Mouse (Mus musculus) cerebellum, adult 18-20 months (tissue): ENCODE data around the gene Bcl2l12.

Experiments used
- DNase-seq, 2 experiments: peaks; one replicate each; pipeline ENCODE4 v3.0.0; 2021

The Bcl2l12 gene

DNA sequence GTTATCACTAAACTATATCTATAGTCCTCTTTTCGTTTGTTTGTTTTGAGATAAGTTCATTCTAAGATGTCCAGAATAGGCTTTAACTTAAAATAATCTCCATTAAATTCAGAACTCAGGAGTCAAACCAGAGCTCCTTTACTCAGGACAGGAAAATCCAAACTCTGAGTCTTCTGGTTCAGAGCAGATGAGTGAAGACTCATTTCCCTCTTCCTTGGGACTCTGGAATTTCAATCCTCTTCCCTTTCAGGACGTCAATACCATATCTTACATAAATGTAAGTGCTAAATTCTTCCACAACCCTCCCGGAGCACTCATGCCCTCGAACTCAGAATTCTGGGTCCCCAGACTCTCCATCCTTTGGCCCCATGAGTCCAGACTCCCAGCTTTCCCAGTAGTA lies 18.2 kb upstream of the Bcl2l12 start:
- no peak for DNase-seq

DNA sequence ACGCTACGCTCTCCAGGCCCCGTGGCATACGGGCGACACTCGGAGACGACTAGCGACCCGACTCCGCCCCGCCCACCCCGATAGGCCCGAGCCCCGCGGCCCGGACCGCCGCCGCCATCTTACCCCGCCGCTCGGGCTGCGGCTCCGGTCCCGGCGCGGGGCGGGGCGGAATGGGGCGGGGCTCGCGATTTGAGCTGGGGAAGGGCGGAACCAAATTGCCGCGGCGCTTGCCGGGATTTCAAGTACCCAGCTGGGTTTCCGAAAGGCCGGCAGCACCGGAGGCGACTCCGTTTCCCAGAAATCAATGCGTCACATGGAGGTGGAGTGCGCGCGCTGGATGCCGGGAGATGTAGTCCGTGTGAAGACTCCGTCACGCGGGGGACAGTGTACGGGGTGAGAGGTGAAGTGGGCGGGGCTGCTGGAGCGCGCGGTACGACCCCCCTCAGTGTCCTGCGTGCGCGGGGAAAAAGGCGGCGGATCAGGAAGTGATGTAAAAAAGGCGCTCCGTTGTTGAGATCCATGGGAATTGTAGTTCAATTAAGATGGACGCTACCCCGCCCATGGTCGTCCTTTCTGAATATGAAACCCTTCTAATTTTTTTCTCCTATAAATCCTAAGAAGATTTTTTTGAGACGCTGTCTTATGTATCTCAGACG lies 17.6 kb upstream of the Bcl2l12 start, which contains the start of gene Scaf1:
Gene Scaf1 (minus strand): TSS at position 407 of the 656 bp plus-strand sequence.
- DNase-seq, result peak; percentile 99 to 100

DNA sequence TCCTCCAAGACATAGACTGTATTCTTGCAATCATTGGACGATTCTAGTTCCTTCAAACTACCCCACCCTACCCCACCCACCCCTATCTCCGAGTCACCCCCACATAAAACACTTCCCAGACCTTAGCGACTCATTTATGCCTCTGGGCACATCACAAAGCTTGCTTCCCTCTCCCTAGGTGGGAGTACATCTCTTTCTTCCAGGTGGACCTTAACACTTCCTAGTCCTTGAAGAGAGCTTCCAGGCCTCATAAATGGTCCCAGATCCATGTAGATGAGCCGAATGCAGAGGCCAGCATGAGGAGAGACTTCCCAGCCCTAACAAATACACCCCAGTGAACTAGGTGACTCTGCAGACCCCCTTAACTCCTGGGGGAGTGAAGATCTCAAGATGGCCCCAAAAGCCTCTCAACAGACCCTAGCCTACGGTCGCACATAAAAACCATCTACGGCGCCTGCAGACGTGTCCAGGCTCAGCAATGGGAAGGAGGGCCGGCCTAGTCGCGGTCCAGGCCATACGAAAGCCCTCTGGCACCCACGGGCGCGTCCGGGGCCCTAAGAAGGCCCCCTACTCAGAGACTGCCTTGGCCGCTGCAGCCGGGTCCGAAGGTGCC lies 16.9 kb upstream of the Bcl2l12 start:
- no peak for DNase-seq

DNA sequence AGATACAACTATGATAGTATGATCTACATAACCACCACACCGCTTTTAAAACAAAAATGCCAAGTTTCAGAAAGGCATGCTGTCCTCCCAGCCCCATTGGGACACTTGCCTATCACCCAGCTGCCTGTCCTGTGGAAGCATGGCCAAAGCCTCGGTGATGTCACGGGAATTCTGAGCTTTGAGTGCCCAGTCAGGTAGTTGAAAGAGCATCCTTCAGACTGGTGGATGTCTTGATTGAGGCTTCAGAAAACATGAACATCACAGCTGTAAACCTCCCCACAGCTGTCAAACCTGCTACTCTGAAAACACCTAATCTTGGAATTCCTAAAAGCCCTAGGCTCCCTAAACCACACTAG lies 15.6 kb upstream of the Bcl2l12 start:
- DNase-seq, result no peak

DNA sequence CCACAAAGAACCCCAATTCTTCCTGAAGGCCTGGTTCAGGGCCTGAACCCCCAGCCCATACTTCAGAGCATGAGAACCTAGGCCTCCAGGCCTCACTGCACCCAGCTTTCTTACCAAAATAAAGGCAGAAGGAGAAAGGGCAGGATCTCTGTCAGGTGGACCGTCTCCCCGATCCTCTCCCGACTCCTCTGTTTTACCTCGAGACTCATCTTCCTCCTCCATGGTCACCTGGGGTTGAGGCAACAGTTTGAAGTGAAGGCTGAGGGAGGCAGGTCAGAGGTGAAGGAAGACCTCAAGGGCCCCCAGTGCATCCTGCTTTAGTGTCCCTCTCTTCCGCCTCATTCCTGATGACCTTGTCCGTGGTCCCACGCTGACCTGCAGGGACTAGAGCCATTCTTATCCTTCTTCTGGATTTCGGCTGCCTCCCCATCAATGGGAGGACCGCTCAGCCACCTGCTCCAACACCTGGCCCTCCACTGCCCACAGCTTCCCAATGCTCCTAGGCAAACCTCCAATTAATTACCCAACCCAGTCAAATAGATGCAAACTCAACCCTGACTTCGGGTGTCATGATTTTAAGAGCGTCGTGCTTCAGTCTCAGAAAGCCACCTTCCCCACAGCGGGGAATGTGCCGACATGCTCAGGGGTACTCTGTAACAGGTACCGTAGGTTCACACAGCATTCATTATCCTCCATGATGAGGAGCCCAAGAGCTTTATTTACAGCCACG lies 15.0 kb upstream of the Bcl2l12 start:
- DNase-seq, result peak in 1 of 2 experiments; percentile 2

DNA sequence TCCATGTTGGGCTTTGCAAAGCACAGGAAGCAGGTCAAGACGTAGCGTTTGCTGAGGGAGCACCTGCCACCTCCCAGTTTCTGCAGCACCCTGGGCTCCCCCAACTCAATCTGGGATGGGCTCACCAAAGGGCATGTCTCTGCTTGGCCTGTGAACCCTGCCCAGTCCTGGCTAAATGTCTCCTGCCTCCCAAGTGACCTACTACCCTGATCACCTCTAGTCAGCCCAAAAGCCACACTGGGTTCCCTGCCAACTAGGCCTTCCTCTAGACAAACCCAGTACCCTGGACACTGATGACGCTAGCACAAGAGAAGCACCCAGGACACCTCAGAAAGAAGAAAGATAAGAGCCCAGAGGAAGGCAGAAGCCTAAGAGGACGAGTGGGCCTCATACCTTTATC lies 14.3 kb upstream of the Bcl2l12 start:
- DNase-seq, result no peak

DNA sequence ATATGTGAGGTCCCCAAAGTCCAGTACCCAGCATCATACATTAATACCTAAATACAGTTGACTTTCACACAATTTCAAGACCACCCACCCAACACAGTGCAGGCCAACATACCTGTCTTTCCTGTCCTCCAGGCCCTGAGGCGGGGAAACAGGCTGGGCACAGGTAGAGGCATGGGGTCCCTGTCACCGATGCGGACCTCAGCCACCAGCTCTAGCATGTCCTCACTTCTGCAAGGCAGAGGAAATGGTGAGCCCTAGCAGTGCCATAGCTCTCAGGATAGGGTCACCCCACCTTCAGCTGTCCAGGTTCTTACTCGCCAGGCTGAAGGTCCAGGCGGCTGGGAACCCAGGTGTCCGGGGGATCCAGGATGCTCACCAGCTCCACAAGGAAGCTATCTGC lies 13.5 kb upstream of the Bcl2l12 start:
- peak in 1 of 2 experiments; percentile 6 for DNase-seq

DNA sequence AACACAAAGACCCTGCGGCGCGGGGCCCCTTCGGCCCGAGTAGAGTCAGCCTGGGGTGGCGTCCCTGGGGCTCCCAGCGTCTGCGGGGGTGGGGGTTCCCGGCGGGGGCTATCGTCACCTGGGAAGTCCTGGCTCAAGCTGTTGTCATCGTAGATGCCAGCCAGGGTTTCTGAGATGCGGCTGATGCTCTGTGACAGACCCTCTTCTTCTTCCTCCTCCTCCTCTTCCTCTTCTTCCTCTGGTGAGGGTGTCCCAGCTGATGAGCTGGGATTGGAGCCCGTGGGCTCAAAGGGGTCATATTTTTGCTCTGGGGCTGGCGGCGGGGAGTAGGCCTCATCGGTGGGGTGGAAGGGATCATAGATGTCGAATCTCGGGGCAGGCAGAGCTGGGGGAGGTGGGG lies 9.9 kb upstream of the Bcl2l12 start:
- peak in 1 of 2 experiments; percentile 2 for DNase-seq

DNA sequence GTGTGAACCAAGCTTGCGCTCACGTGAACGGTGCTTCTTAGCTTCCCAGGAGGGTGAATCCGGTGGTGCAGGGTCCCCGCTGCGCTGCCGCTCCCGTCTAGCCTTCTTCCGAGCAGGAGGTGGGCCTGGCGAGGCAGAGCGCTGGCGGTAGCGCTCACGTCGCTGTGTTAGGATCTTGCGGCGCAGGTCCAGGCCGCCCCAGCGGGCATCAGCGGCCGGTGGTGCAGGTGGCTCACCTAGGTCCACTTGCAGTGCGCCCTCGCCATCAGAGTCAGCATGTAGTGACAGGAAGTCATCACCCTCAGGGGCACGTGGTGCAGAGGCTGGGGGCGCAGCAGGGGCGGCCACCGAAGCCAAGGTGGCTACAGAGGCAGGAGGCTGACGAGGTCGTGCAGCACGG lies 9.3 kb upstream of the Bcl2l12 start:
- DNase-seq, result peak in 1 of 2 experiments; percentile 7

DNA sequence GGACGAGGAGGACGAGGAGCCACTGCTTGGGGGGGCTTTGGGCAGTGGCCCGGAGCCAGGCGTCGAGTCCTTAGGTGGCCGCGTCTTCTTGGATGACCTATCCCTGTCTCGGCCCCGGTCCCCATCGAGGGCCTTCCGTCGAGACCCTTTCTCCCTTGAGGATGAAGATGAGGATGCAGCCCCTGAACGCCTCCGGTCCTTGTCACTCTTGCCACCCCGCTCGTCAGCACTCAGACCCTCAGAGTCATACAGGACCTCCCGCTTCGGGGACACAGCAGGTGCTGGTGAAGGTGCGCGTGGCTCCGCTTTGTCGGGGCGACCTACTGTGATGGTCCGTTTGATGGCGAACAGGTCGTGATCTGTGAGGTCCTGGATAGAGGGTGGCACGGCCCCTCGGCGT lies 8.6 kb upstream of the Bcl2l12 start:
- peak in 1 of 2 experiments; percentile 3 for DNase-seq

DNA sequence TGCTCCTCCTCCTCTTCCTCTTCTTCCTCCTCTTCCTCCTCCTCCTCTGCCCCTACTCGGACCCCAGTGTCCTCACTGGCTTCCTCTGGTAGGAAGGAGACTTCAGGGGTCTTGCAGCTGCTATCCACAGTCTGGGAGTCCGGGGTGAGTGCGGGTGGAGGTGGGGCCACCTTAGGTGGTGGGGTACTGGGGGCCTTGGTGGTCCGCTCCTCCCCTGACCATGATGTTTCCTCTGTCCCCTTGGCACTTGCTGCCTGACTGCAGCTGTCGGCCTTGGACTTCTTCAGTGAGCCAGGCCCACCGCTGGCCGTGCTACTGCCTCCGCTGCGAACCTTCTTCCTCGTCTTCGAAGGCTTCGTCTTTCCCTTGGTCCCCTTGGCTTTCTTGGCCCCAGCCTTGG lies 8.0 kb upstream of the Bcl2l12 start:
- peak in 1 of 2 experiments; percentile 3 for DNase-seq

DNA sequence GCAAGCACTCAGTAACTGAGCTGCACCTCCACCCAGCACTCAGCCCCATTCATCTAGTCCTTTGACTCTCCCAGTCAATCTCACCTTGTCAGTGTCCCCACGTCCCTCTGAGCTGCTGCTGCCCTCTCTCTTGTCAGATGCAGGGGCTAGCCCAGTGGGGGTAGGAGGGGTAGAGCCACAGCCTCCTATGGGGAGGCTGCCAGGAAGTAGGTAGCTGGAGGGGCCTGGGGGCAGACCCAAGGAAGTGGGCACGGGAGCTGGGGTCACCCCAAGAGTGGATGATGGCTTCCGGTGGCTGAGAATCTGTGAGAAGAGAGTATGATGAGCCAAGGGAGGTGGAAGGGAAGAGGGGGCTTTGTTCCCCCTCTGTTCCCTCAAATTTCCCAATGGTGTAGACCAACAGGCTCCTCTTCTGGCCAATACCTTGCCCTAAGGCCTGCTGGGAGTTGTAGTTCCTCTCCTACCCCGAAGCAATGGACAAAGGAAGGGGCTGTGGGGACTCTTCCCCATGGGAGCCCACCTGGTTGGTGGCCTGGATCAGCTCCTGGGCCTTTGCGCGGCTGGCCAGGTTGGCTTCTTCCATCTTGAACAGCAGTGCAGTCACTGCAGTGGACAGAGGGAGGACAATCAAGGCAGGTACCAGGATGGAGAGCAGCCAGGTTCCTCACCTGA lies 6.9 kb upstream of the Bcl2l12 start:
- DNase-seq, result peak in 1 of 2 experiments; percentile 3

DNA sequence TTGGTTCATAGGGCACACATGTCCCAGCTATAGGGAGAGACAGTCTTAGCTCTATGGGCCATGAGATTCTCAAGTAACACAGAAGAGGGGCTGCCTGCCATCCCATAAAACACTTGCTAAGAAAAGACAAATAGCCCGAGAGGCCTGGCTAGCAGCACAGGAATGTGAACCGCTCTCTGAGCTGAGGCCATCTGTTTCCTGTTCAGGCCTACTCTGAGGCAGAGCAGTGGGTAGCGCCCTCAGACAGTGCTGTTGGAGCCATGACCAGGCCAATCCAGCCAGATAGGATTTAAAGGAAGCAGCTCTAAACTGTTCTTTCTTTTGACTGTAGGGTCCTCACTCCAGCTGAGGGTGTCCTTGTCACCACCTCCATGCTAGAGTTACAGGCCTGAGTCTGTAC lies 6.0 kb upstream of the Bcl2l12 start:
- peak in 1 of 2 experiments; percentile 3 for DNase-seq

DNA sequence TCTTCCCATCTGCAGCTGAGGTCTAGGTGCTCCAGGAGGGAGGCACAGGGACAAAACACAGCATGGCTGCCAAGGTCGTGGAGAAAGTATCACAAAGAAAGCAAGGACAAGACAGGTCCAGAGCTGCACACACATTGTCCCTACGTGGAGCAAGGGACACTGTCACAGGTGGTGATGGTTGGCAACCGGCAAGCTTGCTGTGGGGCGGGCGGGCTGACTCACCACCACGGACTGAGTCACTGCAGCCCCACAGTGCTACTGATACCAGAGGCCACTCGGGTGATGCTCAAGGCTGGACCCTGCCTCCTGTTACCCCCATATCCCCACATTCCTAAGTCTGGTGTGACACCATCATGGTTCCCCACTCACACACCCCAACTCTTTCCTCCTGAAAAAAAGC lies 3.9 kb upstream of the Bcl2l12 start:
- DNase-seq, result no peak

DNA sequence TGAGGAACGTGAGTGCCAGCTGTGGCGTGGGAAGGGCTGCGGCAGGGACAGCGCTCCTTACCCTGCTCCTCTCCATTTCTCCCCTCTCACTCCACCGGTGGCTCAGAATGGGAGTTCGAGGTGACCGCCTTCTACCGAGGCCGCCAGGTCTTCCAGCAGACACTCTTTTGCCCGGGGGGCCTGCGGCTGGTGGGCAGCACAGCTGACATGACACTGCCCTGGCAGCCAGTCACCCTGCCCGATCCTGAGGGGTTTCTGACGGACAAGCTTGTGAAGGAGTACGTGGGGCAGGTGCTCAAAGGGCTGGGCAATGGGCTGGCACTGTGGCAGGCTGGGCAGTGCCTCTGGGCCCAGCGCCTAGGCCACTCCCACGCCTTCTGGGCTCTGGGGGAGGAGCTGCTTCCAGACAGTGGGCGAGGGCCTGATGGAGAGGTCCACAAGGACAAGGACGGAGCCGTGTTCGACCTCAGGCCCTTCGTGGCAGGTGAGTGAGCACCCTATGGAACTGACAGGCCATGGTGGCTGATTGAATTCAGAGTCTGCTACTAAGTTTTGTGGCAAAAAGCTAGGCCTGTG lies 2.1 kb upstream of the Bcl2l12 start:
- DNase-seq, result no peak

DNA sequence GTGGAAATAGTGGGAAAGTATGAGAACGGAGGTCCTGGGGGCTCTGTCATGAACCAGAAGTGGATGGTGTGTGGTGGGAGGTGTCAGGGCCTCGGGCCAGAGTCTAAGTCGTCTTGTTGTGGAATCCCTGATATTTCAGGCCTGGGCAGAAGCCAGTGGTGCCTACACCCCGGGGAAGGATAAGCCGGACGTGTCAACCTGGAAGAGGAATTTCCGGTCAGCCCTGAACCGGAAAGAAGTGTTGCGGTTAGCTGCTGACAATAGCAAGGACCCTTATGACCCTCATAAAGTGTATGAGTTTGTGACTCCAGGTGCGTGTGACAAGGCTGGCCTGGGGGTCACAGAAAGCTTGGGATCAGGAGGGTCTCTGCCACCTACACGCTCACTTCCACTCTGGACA lies 1.2 kb upstream of the Bcl2l12 start:
- DNase-seq, result no peak

DNA sequence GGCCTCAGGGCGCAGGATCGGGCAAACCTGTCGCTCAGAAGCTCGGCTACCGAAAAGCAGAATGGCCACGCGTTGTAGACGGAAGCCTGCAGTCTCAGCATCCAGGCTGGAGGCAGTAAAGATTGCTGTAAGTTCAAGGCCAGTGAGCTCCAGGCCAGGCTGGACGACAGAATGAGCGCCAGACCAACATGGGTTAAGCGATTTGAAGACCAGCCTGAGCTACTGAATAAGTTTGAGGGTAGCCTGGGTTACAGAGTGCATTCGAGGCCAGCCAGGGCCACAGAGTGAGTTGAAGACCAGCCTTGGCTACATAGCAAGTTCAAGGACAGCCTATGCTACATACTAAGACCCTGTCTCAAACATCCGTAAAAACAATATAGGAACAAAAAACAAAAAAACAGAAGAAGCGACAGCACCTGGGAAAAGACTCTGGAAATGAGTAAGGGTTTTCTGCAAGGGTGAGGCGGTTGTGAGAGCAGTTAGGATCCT lies 528 bp downstream of the Bcl2l12 start:
- no peak for DNase-seq

DNA sequence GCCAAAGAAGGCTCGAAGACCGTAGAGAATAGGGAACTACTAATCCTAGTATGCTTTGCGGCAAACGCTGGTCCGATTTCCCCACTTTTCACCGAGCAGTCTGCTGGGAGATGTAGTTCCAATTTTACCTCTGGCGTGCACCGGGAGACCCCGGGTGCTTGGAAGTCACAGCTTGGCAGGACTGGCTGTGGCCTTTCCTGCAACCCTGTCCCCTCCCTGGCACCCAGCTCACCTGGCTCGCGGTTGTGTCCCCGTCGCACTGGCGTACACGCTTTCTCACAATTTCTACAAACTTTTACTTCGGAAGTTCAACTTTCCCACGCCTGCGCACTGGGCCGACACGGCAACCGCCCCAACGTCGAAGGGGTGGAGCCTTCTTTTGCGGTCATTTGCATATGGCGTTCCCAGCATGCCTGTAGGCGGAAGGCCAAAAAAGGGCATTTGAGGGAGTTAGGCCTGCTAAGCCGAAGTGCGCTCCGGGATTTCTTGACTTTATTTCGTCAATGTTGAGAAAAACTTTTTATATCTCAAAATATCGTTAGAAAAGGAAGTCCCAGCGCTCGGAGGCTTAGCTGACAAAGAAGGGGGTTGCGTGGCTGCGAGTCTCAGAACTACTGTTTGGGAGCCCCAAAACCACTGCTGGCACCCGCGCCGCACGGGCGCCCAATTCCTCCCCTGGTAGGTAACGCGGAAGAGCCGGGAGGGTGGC lies 1.1 kb downstream of the Bcl2l12 start, which contains the start of gene Irf3:
Gene Irf3 (plus strand): TSS at position 418 of the 709 bp plus-strand sequence.
- DNase-seq, result peak; percentile 96 to 98

DNA sequence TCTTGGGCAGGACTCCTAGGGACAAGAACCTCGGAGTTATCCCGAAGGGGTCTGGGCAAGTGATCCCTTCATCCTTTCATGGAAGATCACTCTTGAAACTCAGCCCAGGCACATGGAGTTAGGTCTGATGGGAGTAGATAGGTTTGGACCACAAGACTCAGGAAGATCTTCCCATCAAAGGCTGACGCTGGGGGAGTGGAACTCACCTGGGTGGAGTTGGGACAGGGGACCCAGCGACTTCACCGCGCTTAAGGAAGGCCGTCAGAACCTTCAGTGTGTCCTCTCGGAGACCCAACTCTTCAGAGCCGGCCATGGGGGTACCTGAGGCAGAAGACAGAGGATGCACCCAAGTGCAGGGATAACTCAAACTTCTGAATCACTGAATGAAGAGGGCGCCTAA lies 1.8 kb downstream of the Bcl2l12 start:
- DNase-seq, result no peak

DNA sequence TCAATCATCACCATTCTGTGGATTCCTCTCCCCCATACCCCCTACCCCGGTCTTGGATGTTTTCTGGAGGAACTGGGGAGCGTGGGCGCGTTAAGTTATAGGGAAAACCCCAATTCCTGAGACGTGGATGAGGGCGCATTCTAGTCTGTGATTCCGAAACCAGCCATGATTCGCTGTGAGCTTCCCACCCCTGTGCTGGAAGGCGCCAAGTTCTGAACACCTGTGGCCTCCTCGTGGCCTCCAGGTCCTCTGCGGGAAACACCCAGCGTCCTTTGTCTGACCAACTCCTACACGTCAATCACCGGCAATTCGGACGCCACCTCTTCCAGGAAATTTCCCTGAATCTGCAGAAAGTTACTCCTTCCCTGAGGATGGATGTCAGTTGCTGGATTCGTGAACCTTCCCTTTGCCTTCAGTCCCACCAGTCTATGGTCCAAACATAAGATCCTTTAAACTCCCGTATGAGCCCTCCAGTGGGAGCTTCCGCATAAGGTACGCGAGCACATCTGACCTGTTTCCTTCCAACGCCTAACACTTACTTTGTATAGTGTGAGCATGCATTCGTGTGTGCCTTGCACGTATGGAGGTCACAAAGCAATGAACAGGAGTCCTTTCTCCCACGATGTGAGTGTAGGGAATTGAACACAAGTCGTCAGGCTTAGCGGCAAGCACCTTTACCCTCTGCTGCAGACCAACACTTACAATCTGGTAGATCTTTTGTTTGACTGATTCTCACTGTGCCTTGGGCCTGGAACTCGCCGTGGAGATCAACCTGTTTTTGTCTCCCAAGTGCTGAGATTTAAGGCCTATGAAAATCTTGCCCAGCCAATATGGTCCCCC lies 11.4 kb downstream of the Bcl2l12 start:
- no peak for DNase-seq

DNA sequence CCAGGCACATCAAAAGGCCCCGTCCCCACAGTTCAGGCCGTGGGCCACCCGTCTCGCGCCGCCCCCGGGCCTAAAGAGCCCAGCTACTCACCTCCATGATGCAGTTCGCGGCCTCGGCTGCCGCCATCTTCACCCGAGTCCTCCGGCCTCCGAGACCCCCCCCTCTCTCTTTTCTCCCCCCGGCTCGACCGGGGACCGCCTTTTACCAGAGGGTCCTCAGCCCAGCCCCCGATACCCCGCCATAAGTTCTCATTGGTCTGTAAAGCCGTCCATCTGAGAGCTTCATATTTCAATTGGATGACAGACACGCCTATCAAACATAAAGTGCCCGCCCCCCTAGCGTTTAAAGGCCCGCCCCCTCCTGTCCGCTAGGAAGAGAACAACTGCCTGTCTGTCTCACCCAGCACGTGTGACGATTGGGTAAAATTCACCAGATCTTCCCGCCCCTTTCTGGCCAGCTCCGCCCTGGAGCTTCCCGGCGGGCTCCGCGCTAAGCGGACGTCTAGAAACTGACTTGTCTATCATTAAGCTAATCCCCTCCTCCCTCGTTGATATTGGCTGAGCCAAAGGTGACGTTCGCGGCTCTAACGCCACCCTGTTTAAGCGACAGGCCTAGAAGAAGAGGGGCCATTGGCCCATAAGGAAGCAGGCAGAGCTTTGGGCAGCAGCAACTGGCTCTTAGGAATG lies 12.2 kb downstream of the Bcl2l12 start, which contains the start of gene Prmt1:
Gene Prmt1 (minus strand): TSS at position 377 of the 687 bp plus-strand sequence.
- DNase-seq, result peak; percentile 96 to 99
